Mouse (Mus musculus): ENCODE results near the gene Nf2.

DNA sequence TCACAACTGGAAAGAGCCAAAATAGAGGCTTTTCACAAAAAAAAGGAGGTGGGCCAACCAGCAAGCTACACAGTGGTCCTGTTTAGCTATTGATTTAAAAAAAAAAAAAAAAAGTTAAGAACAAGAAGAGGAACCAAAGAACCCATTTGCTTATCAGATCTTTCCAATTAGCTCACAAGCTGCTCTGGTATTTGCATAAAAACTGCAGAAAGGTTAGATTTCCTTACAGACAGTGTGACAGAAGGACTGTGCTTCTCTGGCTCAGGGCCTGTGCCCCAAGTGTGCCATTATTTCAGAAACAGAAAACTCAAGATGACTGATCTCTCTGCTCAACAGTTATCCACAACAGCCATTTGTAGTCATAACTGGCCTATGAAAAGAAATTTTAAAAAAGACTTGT lies 18.3 kb downstream of the Nf2 start:
- TF ChIP-seq E2F4 (IDR thresholded peaks at IDR 0.05; ENCODE audit: insufficient replicate concordance, low read depth, low read length) (no peak), POLR2AphosphoS2 (IDR thresholded peaks at IDR 0.05; ENCODE audit: low read depth, low read length) (no peak)

Measured in CH12.LX (cell line).